Mouse (Mus musculus) gastrocnemius, adult 2 months (tissue): Measurements from ENCODE around the gene Meiob. TPM values are rescaled to one million over a fixed set of nuclear protein-coding genes. Genes with fewer than 3 reads are reported as not detected.

Experiments used
- DNase-seq: peaks from one replicate; pipeline ENCODE4 v3.0.0; 2022
- H3K27ac ChIP-seq: fragments of 200-600 bp; 2 replicates; pipeline ENCODE4 v1.8.1; 2022; ENCODE audit warnings: mild to moderate bottlenecking
- H3K4me3 ChIP-seq: fragments of 200-600 bp; 2 replicates; pipeline ENCODE4 v1.8.1; 2022; ENCODE audit warnings: mild to moderate bottlenecking, moderate library complexity
- CTCF ChIP-seq: fragments of 200-600 bp; IDR thresholded peaks from 2 replicates; pipeline ENCODE4 v1.8.1; 2022; ENCODE audit warnings: antibody characterized with exemption, mild to moderate bottlenecking, moderate library complexity
- intact Hi-C: fragments of 180-260 bp; cut with DNase I; formaldehyde crosslinking; loops from one replicate; pipeline ENCODE4 v1.15.1; 2025
- total RNA-seq, 2 experiments: library from RNA; stranded (reverse); gene quantifications; 2 replicates each; pipeline ENCODE4 v1.2.3; 2021

The Meiob gene
- total RNA-seq, 2 experiments from 2014 or later = not detected

DNA sequence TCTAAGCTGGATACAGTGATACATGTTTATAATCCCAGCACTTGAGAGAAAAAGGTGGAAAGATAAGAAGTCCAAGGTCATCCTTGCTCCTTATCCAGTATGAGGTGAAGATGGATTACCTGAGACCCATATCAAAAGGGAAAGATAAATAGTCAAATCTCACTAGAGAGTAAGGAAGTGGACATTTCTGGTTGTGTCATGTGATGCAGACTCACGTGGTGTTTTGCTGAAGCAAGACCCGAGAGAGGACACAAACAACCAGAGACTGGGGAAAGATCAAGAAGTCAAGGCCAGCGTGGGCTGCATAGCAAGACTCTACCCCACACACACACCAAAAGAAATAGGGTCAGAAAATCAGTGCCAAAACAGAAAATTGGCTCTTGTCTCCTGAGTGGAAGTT, 7.1 kb upstream of the Meiob start:
- H3K27ac ChIP-seq = no peak overlapping the region
- H3K4me3 ChIP-seq = no peak overlapping the region
- intact Hi-C loops = no loop called here
- no peak for TF ChIP-seq CTCF
- no peak for DNase-seq

DNA sequence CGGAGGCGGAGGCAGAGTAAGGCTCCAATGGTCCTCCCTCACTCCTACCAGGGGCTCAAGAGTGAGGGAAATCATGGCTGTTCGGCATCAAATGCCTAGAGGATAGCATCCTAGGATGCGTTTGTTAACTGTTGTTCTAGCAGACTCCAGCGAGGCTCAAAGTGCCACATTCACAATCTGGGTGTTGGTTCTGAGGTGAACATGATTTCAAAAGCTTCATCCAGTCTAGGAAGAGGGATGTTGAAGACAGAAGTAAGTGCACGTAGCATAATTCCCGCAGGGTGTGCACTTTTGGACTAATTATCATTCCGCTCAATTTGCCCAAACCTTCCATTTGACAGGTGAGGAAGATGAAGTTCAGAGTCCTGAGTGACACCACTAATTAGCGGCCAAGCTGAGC, 5.9 kb upstream of the Meiob start:
- H3K4me3 ChIP-seq = no peak overlapping the region
- DNase-seq = no peak
- intact Hi-C loops = no loop called here
- TF ChIP-seq CTCF = no peak
- H3K27ac ChIP-seq = no peak overlapping the region

DNA sequence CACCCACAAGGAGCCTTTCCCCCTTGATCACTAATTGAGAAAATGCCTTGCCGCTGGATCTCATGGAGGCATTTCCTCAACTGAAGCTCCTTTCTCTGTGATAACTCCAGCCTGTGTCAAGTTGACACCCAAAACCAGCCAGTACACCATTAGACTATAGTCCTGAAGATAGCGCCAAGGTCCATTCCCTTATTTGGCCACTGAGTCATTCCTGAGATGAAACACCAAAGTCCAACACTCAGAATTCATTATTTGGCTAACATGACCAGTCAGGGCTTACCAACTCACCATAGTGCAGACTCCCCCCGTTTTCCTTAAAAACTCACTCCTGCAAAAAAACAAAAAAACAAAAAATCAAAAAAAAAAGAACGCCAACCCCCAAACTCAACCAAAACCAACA, 4.6 kb upstream of the Meiob start:
- no peak for DNase-seq
- no peak overlapping the region for H3K4me3 ChIP-seq
- no peak overlapping the region for H3K27ac ChIP-seq
- TF ChIP-seq CTCF = no peak
- intact Hi-C loops = no loop called here

DNA sequence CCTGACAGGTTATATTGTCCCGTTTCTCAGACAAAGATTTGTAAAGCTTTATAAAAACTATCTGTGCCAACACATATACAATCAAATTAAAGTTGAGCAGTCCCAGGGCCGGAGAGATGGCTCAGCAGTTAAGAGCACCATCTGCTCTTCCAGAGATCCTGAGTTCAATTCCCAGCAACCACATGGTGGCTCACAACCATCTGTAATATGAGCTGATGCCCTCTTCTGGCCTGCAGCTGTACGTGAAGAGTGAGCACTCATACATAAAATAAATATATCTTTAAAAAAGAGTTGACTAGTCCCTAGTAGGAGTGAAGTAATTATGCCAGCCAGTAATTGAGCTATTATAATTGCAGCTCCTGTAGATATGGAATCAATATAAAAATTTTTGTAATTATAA, 3.6 kb upstream of the Meiob start:
- intact Hi-C loops = no loop called here
- no peak overlapping the region for H3K4me3 ChIP-seq
- no peak for DNase-seq
- no peak for TF ChIP-seq CTCF
- H3K27ac ChIP-seq = no peak overlapping the region

DNA sequence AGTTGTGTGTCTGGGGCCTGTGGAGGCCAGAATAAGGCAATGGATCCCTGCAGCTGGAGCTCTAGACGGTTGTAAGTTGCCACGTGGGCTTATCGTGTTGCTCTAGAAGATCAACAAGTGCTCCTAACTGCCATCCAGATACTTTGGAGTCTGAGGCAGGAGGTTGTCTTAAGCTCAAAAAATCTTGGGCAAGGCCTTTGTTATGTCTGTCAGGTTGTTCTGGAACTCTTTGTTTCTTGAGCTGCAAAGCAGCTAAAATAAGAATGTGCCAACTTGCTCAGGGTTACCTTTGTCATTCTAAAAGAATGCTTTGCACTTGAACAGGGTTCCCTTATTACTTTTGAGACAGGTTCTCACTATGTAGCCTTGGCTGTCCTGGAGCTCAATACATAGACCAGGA, 7.1 kb downstream of the Meiob start:
- no peak for DNase-seq
- no peak overlapping the region for H3K4me3 ChIP-seq
- no peak overlapping the region for H3K27ac ChIP-seq
- intact Hi-C loops = no loop called here
- TF ChIP-seq CTCF = no peak

DNA sequence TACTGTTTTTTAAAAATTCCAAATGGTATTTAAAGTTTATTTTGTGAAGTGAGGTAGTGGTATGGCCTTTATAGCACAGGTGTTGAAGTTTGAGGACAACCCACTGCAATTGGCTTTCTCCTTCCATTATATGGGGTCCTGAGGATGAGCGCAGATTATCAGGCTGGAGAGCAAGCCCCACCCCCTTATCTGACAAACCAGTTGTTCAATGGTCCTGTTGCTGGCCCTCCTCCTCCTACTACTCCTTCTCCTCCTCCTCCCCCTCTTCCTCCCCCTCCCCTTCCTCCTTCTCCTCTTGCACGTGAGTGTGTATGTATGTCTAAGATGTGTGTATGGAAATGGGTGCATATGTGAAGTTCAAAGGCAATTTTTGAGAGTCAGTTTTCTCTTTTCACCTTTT, 8.1 kb downstream of the Meiob start:
- TF ChIP-seq CTCF = no peak
- Histone ChIP-seq H3K27ac (no peak overlapping the region), H3K4me3 (no peak overlapping the region)
- intact Hi-C loops = no loop called here
- no peak for DNase-seq

DNA sequence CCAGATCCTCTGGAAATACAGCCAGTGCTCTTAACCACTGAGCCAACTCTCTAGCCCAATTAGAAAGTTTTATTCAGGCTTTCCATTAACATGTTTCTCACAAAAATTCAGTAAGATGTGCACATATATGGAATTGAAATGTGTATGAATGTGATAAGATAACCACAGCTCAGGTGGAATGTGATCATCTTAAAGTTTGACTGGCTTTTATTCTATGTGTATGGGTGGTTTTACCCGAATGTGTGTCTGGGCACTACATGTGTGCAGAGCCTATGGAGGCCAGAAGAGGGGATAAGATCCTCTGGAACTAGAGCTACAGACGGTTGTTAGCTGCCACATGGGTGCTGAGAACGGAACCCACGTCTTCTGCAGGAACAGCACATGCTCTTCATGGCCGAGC, 11.2 kb downstream of the Meiob start:
- intact Hi-C loops = no loop called here
- no peak overlapping the region for H3K4me3 ChIP-seq
- DNase-seq = no peak
- no peak overlapping the region for H3K27ac ChIP-seq
- TF ChIP-seq CTCF = no peak

DNA sequence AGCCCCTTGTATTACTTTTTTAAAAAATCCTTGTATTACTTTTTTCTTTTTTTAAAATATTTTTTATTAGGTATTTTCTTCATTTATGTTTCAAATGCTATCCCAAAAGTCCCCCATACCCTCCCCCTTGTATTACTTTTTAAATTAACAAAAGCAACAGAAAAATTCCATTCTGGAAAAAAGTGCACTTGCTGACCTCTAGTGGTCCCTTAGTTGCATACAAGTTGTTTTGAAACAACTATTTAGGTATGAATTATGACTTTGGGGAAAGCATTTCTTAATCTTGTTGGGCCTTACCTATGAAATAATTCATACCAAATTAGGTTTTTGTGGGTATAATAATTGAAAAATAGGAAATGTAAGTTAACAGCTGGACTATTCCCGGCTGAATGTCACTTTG, 13.4 kb downstream of the Meiob start:
- intact Hi-C loops = no loop called here
- no peak overlapping the region for H3K27ac ChIP-seq

DNA sequence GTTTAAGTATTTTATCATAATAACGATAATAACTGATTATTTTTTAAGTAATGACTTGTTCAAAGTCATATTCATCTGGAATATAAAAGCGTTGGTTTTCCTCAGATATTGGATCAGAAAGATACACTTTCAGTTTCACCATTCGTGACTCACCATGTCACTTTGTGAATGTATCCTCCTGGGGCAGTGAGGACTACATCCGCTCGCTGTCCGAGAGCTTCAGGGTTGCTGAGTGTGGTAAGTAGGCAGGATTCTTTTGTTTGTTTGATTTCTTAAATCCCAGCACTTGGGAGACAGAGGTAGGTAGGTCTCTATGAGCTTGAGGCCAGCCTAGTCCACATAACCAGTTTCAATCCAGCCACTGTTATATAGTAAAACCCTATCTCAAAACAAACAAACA, 14.1 kb downstream of the Meiob start:
- no peak for TF ChIP-seq CTCF
- DNase-seq = no peak
- H3K4me3 ChIP-seq = no peak overlapping the region
- 0 out of 2 replicates have a peak overlapping the region, but pooled peaks have one; percentile 28 for H3K27ac ChIP-seq
- intact Hi-C loops = loop anchor here (2.0 kb wide), 1 partner anchor 73 kb away; no protein-coding TSS in a partner anchor

More for the DNA sequence above, 13.4 kb downstream of the Meiob start:
- no peak overlapping the region for H3K4me3 ChIP-seq
- TF ChIP-seq CTCF = peak; percentile 57
- DNase-seq = no peak

DNA sequence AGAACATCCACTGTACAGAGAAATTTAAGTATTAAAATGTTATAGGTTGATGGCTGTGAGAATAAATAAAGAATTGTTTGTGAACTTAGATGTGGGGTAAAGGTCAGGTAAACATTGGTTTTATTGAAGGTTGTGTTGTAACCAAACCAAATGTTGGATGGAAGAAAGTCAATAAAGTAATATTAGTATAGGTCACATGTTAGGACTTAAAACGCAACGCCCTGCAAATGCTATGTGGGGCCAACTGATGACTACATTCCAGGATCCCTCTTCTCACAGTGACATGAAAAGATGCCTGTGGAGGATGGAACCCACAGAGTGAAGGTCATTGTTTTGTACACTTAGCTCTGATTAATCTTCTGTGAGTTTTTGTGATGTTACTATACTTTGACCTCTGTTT, 15.4 kb downstream of the Meiob start:
- DNase-seq = no peak
- intact Hi-C loops = loop anchor here (2.0 kb wide), 1 partner anchor 75 kb away; no protein-coding TSS in a partner anchor
- TF ChIP-seq CTCF = no peak
- Histone ChIP-seq H3K27ac (no peak overlapping the region), H3K4me3 (no peak overlapping the region)

DNA sequence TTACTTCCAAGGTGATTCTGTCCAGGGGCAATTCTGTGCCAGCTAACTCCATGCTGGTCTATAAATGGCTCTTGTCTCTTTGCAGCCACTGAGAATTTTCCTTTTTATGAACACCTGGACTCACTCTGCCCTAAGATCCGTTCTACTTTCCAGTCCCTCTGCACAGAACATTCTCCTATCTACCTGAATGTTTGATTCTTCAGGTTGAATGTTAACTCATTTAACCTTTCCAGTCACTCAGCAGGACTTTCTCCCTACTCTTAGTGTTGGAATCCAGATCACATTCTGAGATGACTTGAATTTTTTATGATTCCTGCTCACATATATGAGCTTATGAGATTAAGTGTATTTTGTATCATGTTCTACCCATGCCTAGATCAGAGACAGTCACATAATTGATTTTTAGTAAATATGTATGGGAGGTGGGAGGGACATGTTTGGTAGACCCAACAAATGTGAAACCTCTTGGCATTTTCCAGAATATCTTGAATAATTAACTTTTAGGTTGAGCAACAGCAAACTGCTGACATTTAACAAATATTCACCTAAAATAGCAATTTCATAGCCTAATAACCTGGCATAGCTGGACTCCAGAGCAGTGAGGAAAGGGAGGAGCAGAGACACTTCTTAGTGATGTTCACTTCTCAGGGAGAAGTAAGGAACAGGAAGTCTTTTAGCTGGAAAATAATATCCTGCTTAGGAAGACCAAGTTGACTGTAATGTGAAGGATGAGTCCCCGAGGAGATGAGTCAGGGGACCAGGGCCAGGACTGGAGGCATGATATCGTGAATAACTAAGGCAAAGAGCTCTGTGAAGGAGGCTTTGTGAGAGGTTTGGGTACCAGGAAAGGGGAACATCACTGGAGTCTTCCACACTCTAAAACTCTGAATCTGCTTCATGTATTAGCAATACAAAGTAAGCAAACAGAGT, 17.5 kb downstream of the Meiob start:
- intact Hi-C loops = no loop called here
- DNase-seq = peak; percentile 21
- H3K4me3 ChIP-seq = no peak overlapping the region
- no peak for TF ChIP-seq CTCF
- H3K27ac ChIP-seq = no peak overlapping the region

DNA sequence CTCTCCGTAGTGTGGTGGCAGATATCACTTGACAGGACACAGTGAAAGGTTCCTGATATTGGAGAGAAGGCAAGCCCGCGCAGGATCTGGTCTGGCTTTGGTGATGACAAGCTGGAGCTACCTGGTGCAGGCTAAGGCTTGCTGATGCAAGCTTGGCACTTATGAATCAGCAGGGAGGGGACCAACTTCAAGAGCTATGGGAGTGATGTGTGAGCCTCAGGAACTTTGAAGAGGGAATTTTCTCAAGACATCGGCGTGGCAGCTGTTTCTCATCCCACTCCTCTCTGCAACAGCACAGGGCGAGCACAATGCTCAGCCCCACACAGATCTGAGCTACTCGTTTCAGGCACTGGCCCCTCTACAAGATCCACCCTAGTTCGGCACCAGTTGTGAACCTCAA, 35.8 kb downstream of the Meiob start, which contains the start of gene Hagh:
Gene Hagh (plus strand): TSS at position 302 of the 400 bp plus-strand sequence.
- DNase-seq = no peak
- Histone ChIP-seq H3K27ac (no peak within 1 kb of the TSS), H3K4me3 (no peak within 1 kb of the TSS)
- intact Hi-C loops = loop anchor here (10.0 kb wide), 1 partner anchor 95 kb away; no protein-coding TSS in a partner anchor
- TF ChIP-seq CTCF = no peak

DNA sequence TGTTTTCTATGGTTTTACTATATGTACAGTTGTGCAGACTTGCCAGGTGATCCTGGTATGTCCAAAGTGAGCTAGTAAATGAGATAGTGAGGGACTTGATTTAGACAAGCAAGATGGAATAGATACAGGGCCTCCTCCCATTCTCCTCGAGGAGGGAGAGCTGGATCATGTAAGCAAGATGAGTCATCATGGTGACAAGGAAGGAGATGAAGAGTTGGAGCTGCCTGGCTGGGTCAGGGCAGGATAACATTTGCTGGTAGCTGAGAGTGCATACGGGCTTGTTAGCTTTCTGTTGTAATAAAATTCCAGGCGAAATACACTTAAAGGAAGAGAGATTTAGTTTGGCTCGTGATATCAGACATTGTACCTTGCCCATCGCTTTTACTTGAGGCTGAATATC, 36.3 kb downstream of the Meiob start:
- Histone ChIP-seq H3K27ac (no peak overlapping the region), H3K4me3 (no peak overlapping the region)
- intact Hi-C loops = loop anchor here (10.0 kb wide), 1 partner anchor 96 kb away; no protein-coding TSS in a partner anchor
- DNase-seq = no peak
- TF ChIP-seq CTCF = no peak
